Mouse (Mus musculus) bone marrow macrophage, adult 2 months (primary cell): ENCODE results near the gene Lenep.

Experiments used
- CTCF ChIP-seq: IDR thresholded peaks from 2 replicates; pipeline ENCODE4 v1.5.1; 2012; ENCODE audit warnings: low read depth, mild to moderate bottlenecking, low read length, moderate library complexity
- POLR2A ChIP-seq: IDR thresholded peaks from 2 replicates; pipeline ENCODE4 v1.6.1; 2012; ENCODE audit warnings: mild to moderate bottlenecking, low read depth, low read length, borderline replicate concordance

DNA sequence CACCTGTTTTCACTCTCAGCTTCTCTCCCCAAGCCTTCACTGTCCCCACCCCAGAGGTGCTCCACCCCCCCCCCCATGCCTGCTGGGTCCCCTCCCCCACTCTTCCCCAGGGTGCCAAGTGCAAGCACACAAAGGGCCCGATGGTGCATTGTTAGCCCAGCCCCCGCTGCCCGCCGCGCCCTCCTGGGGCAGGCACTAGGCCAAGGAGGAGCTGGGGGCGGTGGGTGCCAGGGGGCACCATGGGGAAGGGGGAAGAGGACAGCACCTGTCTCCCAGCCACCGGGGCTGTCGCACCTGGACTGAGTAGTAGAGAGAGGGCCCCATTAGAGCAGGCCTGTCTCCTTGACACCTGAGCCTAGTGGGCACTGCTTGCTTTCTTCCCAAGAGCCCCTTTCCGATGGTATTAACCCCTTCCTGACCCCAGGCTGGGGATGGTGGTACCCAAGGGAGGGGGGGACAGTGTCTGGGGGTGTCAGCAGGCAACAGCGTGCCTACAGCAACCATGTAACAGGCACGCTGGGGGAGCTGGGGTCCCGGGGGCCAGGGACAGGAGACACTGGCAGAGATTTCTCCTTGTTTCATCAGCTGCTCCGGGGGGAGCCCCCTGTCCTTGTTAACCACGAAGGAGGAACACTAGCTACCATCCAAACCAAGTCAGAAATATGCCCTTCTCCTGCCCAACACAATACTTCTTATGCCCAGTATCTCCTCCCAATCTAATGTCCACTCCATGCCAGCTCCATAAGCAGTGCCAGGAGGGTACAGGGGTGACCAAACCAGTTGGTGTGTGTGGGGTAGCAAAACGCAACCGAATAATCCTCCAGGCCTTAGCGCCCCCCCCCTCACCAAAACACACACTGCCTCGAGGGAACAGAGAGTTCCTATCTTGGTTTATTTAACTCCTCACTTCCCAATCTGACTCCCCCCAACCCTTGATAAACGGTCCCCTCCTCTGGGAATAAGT lies 11.6 kb downstream of the Lenep start:
- TF ChIP-seq CTCF: no peak
- no peak for TF ChIP-seq POLR2A
